Mouse (Mus musculus) stomach, postnatal 0 days (tissue): ENCODE data around the gene Tcta. TPM values are rescaled to one million over a fixed set of nuclear protein-coding genes. Genes with fewer than 3 reads are reported as not detected.

Source experiments
- ATAC-seq: fragments of 200-750 bp; cut with Nextera tagmentation; 2 replicates; pipeline ENCODE4 v1.8.0; 2017; ENCODE audit not compliant: low FRiP score, low TSS enrichment
- DNase-seq: peaks from one replicate; pipeline ENCODE4 v3.0.0-alpha.2; 2016; ENCODE audit warnings: low spot score
- H3K27ac ChIP-seq: fragments of 300-500 bp; sonication (generic); replicated peaks from 2 replicates; pipeline ENCODE4 v1.5.1; 2014; ENCODE audit warnings: mild to moderate bottlenecking, control low read depth
- H3K27me3 ChIP-seq: fragments of 300-500 bp; sonication (generic); 2 replicates; pipeline ENCODE4 v1.6.1; 2014; ENCODE audit warnings: low read length; ENCODE audit not compliant: control insufficient read depth, insufficient read depth
- H3K36me3 ChIP-seq: fragments of 300-500 bp; sonication (generic); 2 replicates; pipeline ENCODE4 v1.6.1; 2014; ENCODE audit warnings: low read length, mixed read lengths; ENCODE audit not compliant: control insufficient read depth, insufficient read depth
- H3K4me1 ChIP-seq: fragments of 300-500 bp; sonication (generic); replicated peaks from 2 replicates; pipeline ENCODE4 v1.6.1; 2014; ENCODE audit warnings: antibody characterized with exemption; ENCODE audit not compliant: control insufficient read depth, insufficient read depth
- H3K4me2 ChIP-seq: fragments of 300-500 bp; sonication (generic); replicated peaks from 2 replicates; pipeline ENCODE4 v1.6.1; 2014; ENCODE audit warnings: low read depth, mild to moderate bottlenecking, control low read depth, moderate library complexity
- H3K4me3 ChIP-seq: fragments of 300-500 bp; sonication (generic); 2 replicates; pipeline ENCODE4 v1.5.1; 2014; ENCODE audit warnings: low read depth, low read length, control low read depth
- H3K9ac ChIP-seq: fragments of 300-500 bp; sonication (generic); 2 replicates; pipeline ENCODE4 v1.6.1; 2014; ENCODE audit warnings: mild to moderate bottlenecking, low read length, control low read depth, mixed read lengths
- H3K9me3 ChIP-seq: fragments of 300-500 bp; sonication (generic); 2 replicates; pipeline ENCODE4 v1.6.1; 2016; ENCODE audit warnings: low read length; ENCODE audit not compliant: control insufficient read depth
- CTCF ChIP-seq: IDR thresholded peaks from 2 replicates; pipeline ENCODE4 v1.5.1; 2016; ENCODE audit warnings: antibody characterized with exemption, low read depth, mild to moderate bottlenecking, moderate library complexity
- EP300 ChIP-seq: optimal IDR thresholded peaks from 2 replicates; pipeline ENCODE3; 2016; ENCODE audit warnings: antibody characterized with exemption
- WGBS: fragments of 180-500 bp; shearing (Covaris S2); extraction: QIAGEN DNeasy Blood & Tissue Kit; methylation state at CpG from one replicate; pipeline ENCODE4 v1.1.7; 2014; 5-methylcytosine and 5-hydroxymethylcytosine counted together
- polyA plus RNA-seq: library from polyadenylated mRNA; unstranded; fragments of >200 nt; fragmentation: Nextera tagmentation; extraction: Ambion mirVana; gene quantifications from 2 replicates; pipeline ENCODE4 v1.2.1, GENCODE M21; 2015

Gene Tcta
- polyA plus RNA-seq, 1 experiment from 2014 or later = 58.2 TPM

GRCm38 (mm10) chr9:108307021-108307807, 1.3 kb upstream of the Tcta start:
- Histone ChIP-seq H3K9me3 (no peaks in the 10 kb centered on the region), H3K9ac (peak overlapping the region; percentile 99), H3K27ac (peak overlapping the region; percentile 100), H3K27me3 (no peaks in the 10 kb centered on the region), H3K4me1 (peaks cover 7% of the 10 kb centered on the region), H3K4me2 (peak overlapping the region; percentile 61), H3K4me3 (peak overlapping the region; percentile 94), H3K36me3 (peaks cover 4% of the 10 kb centered on the region; the same call in 1 of the 2 replicates)
- ATAC-seq (no peak), DNase-seq (no peak)
- 2% methylated on average over 12 of the region's 12 CpGs for WGBS
- no peak for TF ChIP-seq CTCF
- TF ChIP-seq EP300 = no peak

GRCm38 (mm10) chr9:108306571-108306980, 616 bp upstream of the Tcta start:
- Histone ChIP-seq H3K27ac (peak overlapping the region; percentile 100), H3K36me3 (peaks cover 4% of the 10 kb centered on the region; the same call in 1 of the 2 replicates), H3K4me3 (peak overlapping the region; percentile 94), H3K27me3 (no peaks in the 10 kb centered on the region), H3K9me3 (no peaks in the 10 kb centered on the region), H3K9ac (peak overlapping the region; percentile 99), H3K4me2 (peak overlapping the region; percentile 61), H3K4me1 (peaks cover 7% of the 10 kb centered on the region)
- TF ChIP-seq EP300 = no peak
- no peak for TF ChIP-seq CTCF
- DNase-seq (peak; percentile 89), ATAC-seq (peak; percentile 82)
- under 1% methylated on average over 39 of the region's 51 CpGs for WGBS

- TF ChIP-seq EP300 = no peak
- peak overlapping the region; percentile 94 for H3K4me3 ChIP-seq
- H3K27me3 ChIP-seq = no peaks in the 10 kb centered on the region
- H3K27ac ChIP-seq = peak overlapping the region; percentile 97
- ATAC-seq = no peak
- no peaks in the 10 kb centered on the region for H3K9me3 ChIP-seq
- H3K4me2 ChIP-seq = peak overlapping the region; percentile 89
- WGBS = 9% methylated on average over 1 of the region's 1 CpGs
- H3K36me3 ChIP-seq = peaks cover 4% of the 10 kb centered on the region; the same call in 1 of the 2 replicates
- H3K9ac ChIP-seq = peak overlapping the region; percentile 93
- DNase-seq = peak; percentile 40
- H3K4me1 ChIP-seq = peaks cover 7% of the 10 kb centered on the region
Observed at GRCm38 (mm10) chr9:108305170-108305569, 790 bp downstream of the Tcta start.

GRCm38 (mm10) chr9:108304716-108305115, 1.2 kb downstream of the Tcta start:
- Histone ChIP-seq H3K9ac (peak overlapping the region; percentile 93), H3K27ac (peak overlapping the region; percentile 97), H3K4me3 (peak overlapping the region; percentile 94; the same call in 1 of the 2 replicates), H3K27me3 (no peaks in the 10 kb centered on the region), H3K9me3 (no peaks in the 10 kb centered on the region), H3K36me3 (peaks cover 4% of the 10 kb centered on the region; the same call in 1 of the 2 replicates), H3K4me2 (peak overlapping the region; percentile 89), H3K4me1 (peaks cover 7% of the 10 kb centered on the region)
- WGBS = 62% methylated on average over 4 of the region's 4 CpGs
- TF ChIP-seq CTCF = no peak
- no peak for TF ChIP-seq EP300
- no peak for DNase-seq
- ATAC-seq = no peak

- WGBS = 57% methylated on average over 3 of the region's 3 CpGs
- H3K9ac ChIP-seq = no peak overlapping the region
- peak overlapping the region; percentile 61 for H3K27ac ChIP-seq
- DNase-seq = peak; percentile 72
- peak; percentile 40 for ATAC-seq
- no peaks in the 10 kb centered on the region for H3K9me3 ChIP-seq
- no peak for TF ChIP-seq EP300
- no peak for TF ChIP-seq CTCF
- peaks cover 5% of the 10 kb centered on the region for H3K4me1 ChIP-seq
- no peaks in the 10 kb centered on the region for H3K27me3 ChIP-seq
- no peak overlapping the region for H3K4me3 ChIP-seq
- H3K36me3 ChIP-seq = peaks cover 4% of the 10 kb centered on the region; the same call in 1 of the 2 replicates
- H3K4me2 ChIP-seq = no peak overlapping the region
Observed at GRCm38 (mm10) chr9:108301853-108302252, 4.1 kb downstream of the Tcta start.
